22 mouse cellular contexts compared by ENCODE assay signal in the genomic region with DNA sequence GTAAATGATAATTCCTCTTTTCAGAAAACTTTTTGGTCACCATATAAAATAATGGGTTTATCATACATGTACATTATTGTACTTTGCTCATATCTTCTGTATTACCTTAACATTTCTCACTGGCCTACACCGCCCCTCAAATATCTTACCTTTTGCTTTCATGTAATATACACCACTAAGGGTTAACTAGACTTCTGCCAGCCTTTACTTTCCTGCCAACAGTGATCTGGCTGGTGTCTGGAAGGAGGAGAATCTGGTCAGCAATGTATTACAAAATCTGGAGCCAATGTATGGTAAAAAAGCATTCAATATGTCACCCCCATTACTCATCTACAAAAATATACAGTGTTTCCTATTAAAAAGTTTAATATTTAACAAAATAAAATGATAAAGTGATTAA.
A peak's percentile ranks its signal among the peaks of the same experiment; 100 is the strongest.
DNase-seq lines count a peak whose midpoint lies in the region; ATAC-seq and TF ChIP-seq lines count a peak whose summit lies in the region.
"Had no signal": no experiment of that assay in that cellular context is flagged by ENCODE, and none has a peak within 500 bp of the region (broad histone marks: within the 10 kb centered on the region; RNA-seq: fewer than 3 reads in every experiment).

No protein-coding gene starts in this region.

- 96% methylated on average over 1 of the region's 1 CpGs for WGBS in forebrain, embryonic 14.5 days
- 96% methylated on average over 1 of the region's 1 CpGs for WGBS in forebrain, embryonic 13.5 days

- no peaks in the 10 kb centered on the region for H3K9me3 ChIP-seq in forebrain, embryonic 14.5 days (replicated peaks; ENCODE audit: control insufficient read depth, low read length)
- H3K9me3 ChIP-seq in forebrain, embryonic 13.5 days (replicated peaks), result no peaks in the 10 kb centered on the region
- H3K9me3 ChIP-seq: G1E had no signal

- H3K4me3 ChIP-seq in forebrain, embryonic 14.5 days (ENCODE audit: low read depth, low read length), result no peak overlapping the region
- H3K4me3 ChIP-seq in forebrain, embryonic 13.5 days, result no peak overlapping the region
- H3K4me3 ChIP-seq in left cerebral cortex, adult 2 months, result no peak overlapping the region

- peak; percentile 66 to 73 for DNase-seq in cerebellum, postnatal 10 days
- DNase-seq in cerebellum, adult 11-12 months, result no peak
- peak; percentile 37 to 66 for DNase-seq in cerebellum, postnatal 14 days
- DNase-seq in cerebellum, adult 9-11 months, result no peak
- DNase-seq in forebrain, embryonic 14.5 days (ENCODE audit: low spot score), result peak; percentile 2
- DNase-seq in left cerebral cortex, postnatal 4 days, result peak; percentile 2
- DNase-seq in left cerebral cortex, adult 2 months (ENCODE audit: extremely low spot score in 1 of 2, low spot score in 2 of 2), result no peak
- DNase-seq: adrenal gland, adult 2 months; adrenal gland, adult 8-10 months; adrenal gland, postnatal 10 days; adrenal gland, postnatal 14 days; adrenal gland, postnatal 25 days; adrenal gland, postnatal 36 days; B cell, adult 2 months; cerebellum, adult 11 months; cerebellum, adult 18-20 months had no signal

- TF ChIP-seq CTCF in left cerebral cortex, adult 2 months (IDR thresholded peaks at IDR 0.05), result no peak

- intact Hi-C loops in left cerebral cortex, postnatal 4 days (cut with DNase I), result no loop called here
- intact Hi-C loops in left cerebral cortex, adult 2 months (cut with DNase I), result no loop called here

- H3K27me3 ChIP-seq in forebrain, embryonic 14.5 days (replicated peaks; ENCODE audit: control insufficient read depth, insufficient read depth, low read length), result no peaks in the 10 kb centered on the region
- no peaks in the 10 kb centered on the region for H3K27me3 ChIP-seq in forebrain, embryonic 13.5 days
- H3K27me3 ChIP-seq: CH12.LX had no signal

- no peak overlapping the region for H3K9ac ChIP-seq in forebrain, embryonic 14.5 days (ENCODE audit: low read length)
- H3K9ac ChIP-seq in forebrain, embryonic 13.5 days, result no peak overlapping the region

- H3K27ac ChIP-seq in forebrain, embryonic 14.5 days (ENCODE audit: low read depth, low read length), result no peak overlapping the region
- H3K27ac ChIP-seq in forebrain, embryonic 13.5 days, result no peak overlapping the region
- H3K27ac ChIP-seq in left cerebral cortex, adult 2 months, result no peak overlapping the region

- no peak overlapping the region for H3K4me2 ChIP-seq in forebrain, embryonic 14.5 days (ENCODE audit: low read length)
- no peak overlapping the region for H3K4me2 ChIP-seq in forebrain, embryonic 13.5 days

- no peaks in the 10 kb centered on the region for H3K4me1 ChIP-seq in forebrain, embryonic 14.5 days (ENCODE audit: control insufficient read depth, insufficient read depth, low read length)
- no peaks in the 10 kb centered on the region for H3K4me1 ChIP-seq in forebrain, embryonic 13.5 days

- H3K36me3 ChIP-seq in forebrain, embryonic 14.5 days (ENCODE audit: control insufficient read depth, insufficient read depth, low read length), result no peaks in the 10 kb centered on the region
- no peaks in the 10 kb centered on the region for H3K36me3 ChIP-seq in forebrain, embryonic 13.5 days (ENCODE audit: poor library complexity, severe bottlenecking)
- H3K36me3 ChIP-seq: G1E had no signal

- no peak for ATAC-seq in forebrain, embryonic 14.5 days
- ATAC-seq in forebrain, embryonic 13.5 days, result no peak
- ATAC-seq: activated CD4-positive, CD25-positive, alpha-beta regulatory T cell, adult 4 months; CD4-positive, CD25-positive, alpha-beta regulatory T cell, adult 4 months; Patski had no signal

Comparison
In these comparisons a context has a peak if more than half of its experiments do, and no peak if none do; other contexts are left out.
1. DNase-seq: peak in cerebellum, postnatal 10 days (2 of 2), cerebellum, postnatal 14 days (2 of 2), forebrain, embryonic 14.5 days (single experiment) and left cerebral cortex, postnatal 4 days (single experiment); none in cerebellum, adult 11-12 months (single experiment), cerebellum, adult 9-11 months (single experiment) and left cerebral cortex, adult 2 months (0 of 2).